Mouse (Mus musculus) intestine, postnatal 0 days (tissue): ENCODE results near the gene Slc38a10. TPM values are rescaled to one million over a fixed set of nuclear protein-coding genes. Genes with fewer than 3 reads are reported as not detected.

Experiments
- ATAC-seq: fragments of 200-750 bp; cut with Nextera tagmentation; 2 replicates; pipeline ENCODE4 v1.8.0; 2017; ENCODE audit warnings: mild to moderate bottlenecking, moderate TSS enrichment, moderate library complexity
- H3K27ac ChIP-seq: fragments of 300-500 bp; sonication (generic); 2 replicates; pipeline ENCODE4 v1.5.1; 2014; ENCODE audit warnings: mild to moderate bottlenecking, low read depth, low read length, moderate library complexity
- H3K27me3 ChIP-seq: fragments of 300-500 bp; sonication (generic); replicated peaks from 2 replicates; pipeline ENCODE4 v1.6.1; 2014; ENCODE audit warnings: low read length, mixed read lengths; ENCODE audit not compliant: control insufficient read depth, insufficient read depth
- H3K36me3 ChIP-seq: fragments of 300-500 bp; sonication (generic); 2 replicates; pipeline ENCODE4 v1.6.1; 2014; ENCODE audit warnings: mild to moderate bottlenecking, moderate library complexity; ENCODE audit not compliant: control insufficient read depth, insufficient read depth
- H3K4me1 ChIP-seq: fragments of 300-500 bp; sonication (generic); replicated peaks from 2 replicates; pipeline ENCODE4 v1.6.1; 2014; ENCODE audit warnings: antibody characterized with exemption, low read length, mixed read lengths; ENCODE audit not compliant: control insufficient read depth, insufficient read depth
- H3K4me2 ChIP-seq: fragments of 300-500 bp; sonication (generic); replicated peaks from 2 replicates; pipeline ENCODE4 v1.6.1; 2014; ENCODE audit warnings: low read depth, mild to moderate bottlenecking, moderate library complexity
- H3K4me3 ChIP-seq: fragments of 300-500 bp; sonication (generic); 2 replicates; pipeline ENCODE4 v1.5.1; 2014; ENCODE audit warnings: low read depth, low read length
- H3K9ac ChIP-seq: fragments of 300-500 bp; sonication (generic); 2 replicates; pipeline ENCODE4 v1.6.1; 2014; ENCODE audit warnings: mild to moderate bottlenecking, low read depth, low read length
- H3K9me3 ChIP-seq: fragments of 300-500 bp; sonication (generic); 2 replicates; pipeline ENCODE4 v1.6.1; 2016; ENCODE audit warnings: mixed run types; ENCODE audit not compliant: control insufficient read depth
- CTCF ChIP-seq: sonication (generic); IDR thresholded peaks from 2 replicates; pipeline ENCODE4 v1.5.1; 2016; ENCODE audit warnings: low read depth, mild to moderate bottlenecking, control low read depth, antibody characterized with exemption, moderate library complexity
- WGBS: fragments of 180-500 bp; shearing (Covaris S2); extraction: QIAGEN DNeasy Blood & Tissue Kit; methylation state at CpG from one replicate; pipeline ENCODE4 v1.1.7; 2014; 5-methylcytosine and 5-hydroxymethylcytosine counted together
- polyA plus RNA-seq: library from polyadenylated mRNA; unstranded; fragments of >200 nt; fragmentation: Nextera tagmentation; extraction: Ambion mirVana; gene quantifications from 2 replicates; pipeline ENCODE4 v1.2.1, GENCODE M21; 2015

The Slc38a10 gene
- polyA plus RNA-seq, 1 experiment from 2014 or later: 56.4 TPM

GRCm38 (mm10) chr11:120137625-120138004 lies 13.5 kb downstream of the Slc38a10 start:
- Histone ChIP-seq H3K4me1 (0 out of 2 replicates have a peak, but pooled peaks cover 6% of the 10 kb centered on the region), H3K4me2 (no peak overlapping the region), H3K27me3 (no peaks in the 10 kb centered on the region), H3K4me3 (no peak overlapping the region), H3K9me3 (no peaks in the 10 kb centered on the region), H3K9ac (no peak overlapping the region), H3K27ac (no peak overlapping the region), H3K36me3 (peaks cover 59% of the 10 kb centered on the region)
- no peak for TF ChIP-seq CTCF
- no peak for ATAC-seq
- WGBS: 31% methylated on average over 5 of the region's 5 CpGs

- Histone ChIP-seq H3K27ac (peak overlapping the region; percentile 74; the same call in 1 of the 2 replicates), H3K36me3 (peaks cover 66% of the 10 kb centered on the region), H3K9me3 (no peaks in the 10 kb centered on the region), H3K9ac (peak overlapping the region; percentile 11; the same call in 1 of the 2 replicates), H3K4me3 (no peak overlapping the region), H3K27me3 (no peaks in the 10 kb centered on the region), H3K4me2 (no peak overlapping the region), H3K4me1 (0 out of 2 replicates have a peak, but pooled peaks cover 6% of the 10 kb centered on the region)
- peak; percentile 26 for ATAC-seq
- WGBS: 46% methylated on average over 23 of the region's 23 CpGs
- TF ChIP-seq CTCF: no peak
Observed at GRCm38 (mm10) chr11:120136796-120137624, 14.1 kb downstream of the Slc38a10 start.

GRCm38 (mm10) chr11:120136195-120136594 lies 15.0 kb downstream of the Slc38a10 start:
- TF ChIP-seq CTCF: no peak
- peaks cover 74% of the 10 kb centered on the region for H3K36me3 ChIP-seq
- H3K9me3 ChIP-seq: no peaks in the 10 kb centered on the region
- no peak overlapping the region for H3K4me3 ChIP-seq
- H3K9ac ChIP-seq: peak overlapping the region; percentile 11; the same call in 1 of the 2 replicates
- H3K4me2 ChIP-seq: no peak overlapping the region
- 0 out of 2 replicates have a peak, but pooled peaks cover 6% of the 10 kb centered on the region for H3K4me1 ChIP-seq
- peak; percentile 12; the same call in 1 of the 2 replicates for ATAC-seq
- H3K27me3 ChIP-seq: no peaks in the 10 kb centered on the region
- peak overlapping the region; percentile 74 for H3K27ac ChIP-seq
- 53% methylated on average over 8 of the region's 8 CpGs for WGBS

- Histone ChIP-seq H3K9ac (no peak overlapping the region), H3K4me2 (no peak overlapping the region), H3K4me1 (0 out of 2 replicates have a peak, but pooled peaks cover 6% of the 10 kb centered on the region), H3K9me3 (no peaks in the 10 kb centered on the region), H3K36me3 (peaks cover 78% of the 10 kb centered on the region), H3K4me3 (no peak overlapping the region), H3K27ac (peak overlapping the region; percentile 74), H3K27me3 (no peaks in the 10 kb centered on the region)
- peak; percentile 64 for ATAC-seq
- 62% methylated on average over 9 of the region's 9 CpGs for WGBS
- TF ChIP-seq CTCF: no peak
Observed at GRCm38 (mm10) chr11:120134847-120135530, 16.2 kb downstream of the Slc38a10 start.

GRCm38 (mm10) chr11:120134148-120134547 lies 17.0 kb downstream of the Slc38a10 start:
- Histone ChIP-seq H3K27me3 (no peaks in the 10 kb centered on the region), H3K4me2 (no peak overlapping the region), H3K36me3 (peaks cover 82% of the 10 kb centered on the region), H3K4me1 (0 out of 2 replicates have a peak, but pooled peaks cover 6% of the 10 kb centered on the region), H3K27ac (no peak overlapping the region), H3K9ac (no peak overlapping the region), H3K4me3 (no peak overlapping the region), H3K9me3 (no peaks in the 10 kb centered on the region)
- TF ChIP-seq CTCF: no peak
- 72% methylated on average over 5 of the region's 5 CpGs for WGBS
- no peak for ATAC-seq

- ATAC-seq: no peak
- TF ChIP-seq CTCF: no peak
- no peak overlapping the region for H3K4me3 ChIP-seq
Observed at GRCm38 (mm10) chr11:120129281-120129680, 21.9 kb downstream of the Slc38a10 start.

More at GRCm38 (mm10) chr11:120129281-120129680, 21.9 kb downstream of the Slc38a10 start:
- no peaks in the 10 kb centered on the region for H3K27me3 ChIP-seq
- no peak overlapping the region for H3K9ac ChIP-seq
- no peak overlapping the region for H3K27ac ChIP-seq
- H3K36me3 ChIP-seq: peaks cover 91% of the 10 kb centered on the region
- H3K4me1 ChIP-seq: no peaks in the 10 kb centered on the region
- H3K9me3 ChIP-seq: no peaks in the 10 kb centered on the region
- WGBS: 76% methylated on average over 7 of the region's 7 CpGs
- no peak overlapping the region for H3K4me2 ChIP-seq
